Mouse (Mus musculus) testis, adult 2 months (tissue): ENCODE measurements around the gene H2-M5. TPM values are rescaled to one million over a fixed set of nuclear protein-coding genes. Genes with fewer than 3 reads are reported as not detected.
A peak's percentile ranks its signal among the peaks of the same experiment; 100 is the strongest.

ENCODE experiments used
- H3K27ac ChIP-seq: fragments of 200-500 bp; 2 replicates; pipeline ENCODE4 v1.5.1; 2012; ENCODE audit warnings: low read depth, low read length; ENCODE audit not compliant: control insufficient read depth, insufficient read depth
- H3K27me3 ChIP-seq: fragments of 200-500 bp; 2 replicates; pipeline ENCODE4 v1.6.1; 2012; ENCODE audit warnings: mild to moderate bottlenecking, low read length, moderate library complexity; ENCODE audit not compliant: control insufficient read depth, insufficient read depth
- H3K36me3 ChIP-seq: fragments of 200-500 bp; 2 replicates; pipeline ENCODE4 v1.6.1; 2012; ENCODE audit warnings: mild to moderate bottlenecking, low read length; ENCODE audit not compliant: control insufficient read depth, insufficient read depth
- H3K4me1 ChIP-seq: fragments of 200-500 bp; 2 replicates; pipeline ENCODE4 v1.6.1; 2012; ENCODE audit warnings: low read length; ENCODE audit not compliant: control insufficient read depth, insufficient read depth
- H3K4me3 ChIP-seq: fragments of 200-500 bp; 2 replicates; pipeline ENCODE4 v1.5.1; 2012; ENCODE audit warnings: low read depth, mild to moderate bottlenecking, low read length, moderate library complexity, mixed read lengths; ENCODE audit not compliant: control insufficient read depth
- CTCF ChIP-seq: fragments of 200-500 bp; IDR thresholded peaks from 2 replicates; pipeline ENCODE4 v1.5.1; 2012; ENCODE audit warnings: low read depth, mild to moderate bottlenecking, inconsistent platforms, low read length, moderate library complexity; ENCODE audit not compliant: control insufficient read depth, insufficient read depth, insufficient replicate concordance
- POLR2A ChIP-seq: fragments of 200-500 bp; IDR thresholded peaks from 2 replicates; pipeline ENCODE4 v1.6.1; 2012; ENCODE audit warnings: low read depth, mild to moderate bottlenecking, inconsistent platforms, low read length, moderate library complexity; ENCODE audit not compliant: control insufficient read depth
- polyA plus RNA-seq: library from polyadenylated mRNA; depleted of rRNA; stranded (reverse); fragments of >200 nt; gene quantifications from 2 replicates; pipeline ENCODE4 v1.2.3, GENCODE M21; 2012; rRNA removed

The H2-M5 gene
- polyA plus RNA-seq, 1 experiment: 2.8 TPM

DNA sequence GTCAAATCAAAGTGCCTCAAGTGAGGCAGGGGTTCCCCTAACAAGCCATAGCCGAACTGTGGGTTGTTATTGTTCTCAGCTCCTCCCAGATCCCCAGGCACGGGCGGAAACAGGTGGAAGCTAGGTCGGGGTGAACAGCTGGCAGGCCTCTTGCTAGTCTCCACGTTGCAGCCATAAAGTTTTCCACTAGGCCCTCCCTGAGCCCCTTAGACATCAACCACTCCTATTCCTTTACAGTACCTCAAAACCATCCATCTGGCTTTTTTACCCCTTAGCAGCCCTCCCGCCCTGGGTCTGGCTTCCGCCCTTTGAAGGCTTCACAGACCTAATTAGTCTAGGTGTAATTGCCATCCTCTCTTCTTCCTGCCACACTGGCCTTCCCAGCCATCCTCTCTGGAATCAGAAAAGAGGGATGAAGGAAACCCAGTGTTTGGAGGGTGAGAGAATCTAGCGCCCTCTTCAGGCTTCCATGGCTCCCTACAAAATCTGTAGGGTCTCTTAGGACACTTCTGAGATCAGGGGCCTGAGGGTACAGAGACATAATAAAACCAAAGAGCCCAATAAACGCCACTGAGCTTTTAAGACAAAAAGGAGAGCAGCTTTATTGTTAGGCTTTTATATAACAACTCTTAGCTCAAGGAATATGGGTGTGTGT, 45.1 kb downstream of the H2-M5 start:
- no peaks in the 10 kb centered on the region for H3K27me3 ChIP-seq
- TF ChIP-seq CTCF (no peak), POLR2A (no peak)
- H3K36me3 ChIP-seq: no peaks in the 10 kb centered on the region
- no peak overlapping the region for H3K4me3 ChIP-seq
- H3K27ac ChIP-seq: no peak overlapping the region
- H3K4me1 ChIP-seq: peaks cover 19% of the 10 kb centered on the region

DNA sequence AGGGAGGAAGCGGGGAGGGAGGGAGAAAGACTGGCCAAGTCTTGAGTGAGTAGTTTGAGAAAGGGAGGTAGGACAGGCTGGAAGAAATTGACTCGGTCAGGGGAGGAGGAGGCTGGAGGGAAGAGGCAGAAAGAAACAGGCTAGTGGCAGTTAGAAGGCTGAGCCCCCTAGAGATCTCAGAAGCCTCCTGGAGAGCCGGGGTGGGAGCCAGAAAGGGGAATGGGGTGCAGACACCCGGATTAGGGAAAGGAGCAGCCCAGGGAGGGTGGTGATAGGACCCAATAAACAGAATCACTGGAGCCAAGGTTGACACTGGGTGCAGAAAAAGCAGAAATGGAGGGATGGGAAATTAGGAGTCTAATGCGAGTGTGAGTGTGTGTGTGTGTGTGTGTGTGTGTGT, 45.6 kb downstream of the H2-M5 start:
- TF ChIP-seq POLR2A: no peak
- no peak for TF ChIP-seq CTCF
- Histone ChIP-seq H3K4me1 (peaks cover 19% of the 10 kb centered on the region), H3K4me3 (no peak overlapping the region), H3K36me3 (no peaks in the 10 kb centered on the region), H3K27me3 (no peaks in the 10 kb centered on the region), H3K27ac (no peak overlapping the region)

DNA sequence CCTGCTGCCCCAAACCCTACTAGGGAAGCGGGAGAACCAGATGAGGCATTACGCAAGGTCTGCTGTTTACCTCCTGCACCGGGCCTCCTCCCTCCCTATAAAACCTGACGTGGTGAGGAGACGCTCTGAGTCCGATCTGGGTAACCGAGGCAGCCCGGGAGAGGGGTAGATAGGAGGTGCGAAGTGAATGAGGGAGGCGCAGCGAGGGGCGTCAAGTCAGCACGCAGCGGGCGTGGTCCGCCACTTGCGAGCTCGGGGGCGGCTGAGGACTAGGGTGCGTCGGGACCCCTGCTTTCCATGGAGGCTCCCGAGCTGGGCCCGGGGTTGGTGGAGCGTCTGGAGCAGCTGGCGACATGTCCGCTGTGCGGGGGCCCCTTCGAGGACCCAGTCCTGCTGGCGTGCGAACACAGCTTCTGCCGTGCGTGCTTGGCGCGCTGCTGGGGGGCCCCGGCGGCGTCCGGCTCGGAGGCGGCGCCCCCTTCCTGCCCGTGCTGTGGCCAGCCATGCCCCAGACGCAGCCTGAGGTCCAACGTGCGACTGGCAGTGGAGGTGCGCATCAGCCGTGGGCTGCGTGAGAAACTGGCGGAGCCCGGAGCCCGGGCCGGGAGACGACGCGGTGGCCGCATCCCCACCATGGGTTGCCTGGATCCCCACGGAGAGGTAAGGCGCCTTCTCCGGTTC, 46.4 kb downstream of the H2-M5 start, which contains the start of gene Rnf39:
Gene Rnf39, plus strand, starts transcription at position 128 of the 681 bp plus-strand sequence.
- peak within 1 kb of the TSS; percentile 21 for H3K4me3 ChIP-seq
- H3K27ac ChIP-seq: no peak within 1 kb of the TSS
- no peaks in the 10 kb centered on the region for H3K27me3 ChIP-seq
- peaks cover 19% of the 10 kb centered on the region for H3K4me1 ChIP-seq
- H3K36me3 ChIP-seq: no peaks in the 10 kb centered on the region
- TF ChIP-seq POLR2A: no peak
- TF ChIP-seq CTCF: no peak

DNA sequence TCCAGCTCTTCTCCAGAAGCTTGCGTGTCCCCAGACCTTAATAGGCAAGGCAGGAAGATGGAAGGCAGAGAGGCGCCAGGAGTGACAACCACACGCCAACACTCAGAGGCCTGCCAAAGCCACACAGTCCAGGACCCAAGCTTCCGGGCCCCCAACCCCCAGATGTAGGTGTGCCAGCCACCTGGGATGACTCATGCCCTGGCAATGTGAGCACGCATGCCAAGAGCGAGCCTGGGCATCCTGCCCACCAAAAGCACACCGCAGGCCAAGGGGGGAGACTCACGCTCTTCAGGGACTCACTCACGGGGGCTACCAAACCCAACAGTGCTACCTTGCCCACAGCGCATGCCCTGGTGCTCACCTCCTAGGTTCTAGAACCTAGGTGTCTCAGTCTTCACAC, 46.9 kb downstream of the H2-M5 start:
- TF ChIP-seq CTCF: no peak
- TF ChIP-seq POLR2A: no peak
- H3K4me1 ChIP-seq: peaks cover 19% of the 10 kb centered on the region
- no peaks in the 10 kb centered on the region for H3K36me3 ChIP-seq
- peak overlapping the region; percentile 21; the same call in 1 of the 2 replicates for H3K4me3 ChIP-seq
- no peaks in the 10 kb centered on the region for H3K27me3 ChIP-seq
- H3K27ac ChIP-seq: no peak overlapping the region

DNA sequence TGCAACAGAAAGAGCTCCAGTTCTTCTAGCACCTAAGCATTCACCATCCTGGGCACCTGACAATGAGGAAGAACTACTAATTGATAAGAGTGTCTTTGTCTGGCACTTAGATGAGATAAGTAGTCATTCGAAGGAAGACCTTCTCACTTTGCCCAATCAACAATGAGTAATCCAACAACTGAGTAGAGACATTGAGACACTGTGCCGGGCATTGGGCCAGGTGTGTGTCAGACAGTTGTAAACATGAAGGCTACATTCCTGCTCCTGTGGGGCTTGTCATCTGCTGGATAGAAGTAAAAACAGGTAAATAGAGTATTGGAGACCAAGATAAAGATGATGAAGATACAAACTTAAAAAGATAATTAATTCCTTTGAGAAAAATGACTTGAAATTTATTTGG, 51.3 kb downstream of the H2-M5 start:
- TF ChIP-seq POLR2A: no peak
- TF ChIP-seq CTCF: no peak
- Histone ChIP-seq H3K27ac (no peak overlapping the region), H3K27me3 (no peaks in the 10 kb centered on the region), H3K36me3 (no peaks in the 10 kb centered on the region), H3K4me3 (no peak overlapping the region), H3K4me1 (peaks cover 8% of the 10 kb centered on the region)

Other genes with a start within 250 kb of the H2-M5 start
- not detected in 2 replicates for gene H2-M10.5, start 216.6 kb downstream of the H2-M5 start, polyA plus RNA-seq
- gene H2-M10.6, start 177.4 kb downstream of the H2-M5 start, polyA plus RNA-seq: not detected in 2 replicates
- 18.5 and 22.0 TPM in 2 replicates for gene Trim26, start 152.4 kb downstream of the H2-M5 start, polyA plus RNA-seq
- not detected in 2 replicates for gene Trim15, start 122.3 kb downstream of the H2-M5 start, polyA plus RNA-seq
- 0.04 TPM in 1 of 2 replicates, not detected in the other for gene Trim10, start 120.0 kb downstream of the H2-M5 start, polyA plus RNA-seq
- not detected in 2 replicates for gene Trim40, start 99.4 kb downstream of the H2-M5 start, polyA plus RNA-seq
- gene Trim31, start 91.4 kb downstream of the H2-M5 start, polyA plus RNA-seq: not detected in 2 replicates
- gene Rnf39, start 46.6 kb downstream of the H2-M5 start, polyA plus RNA-seq: 0.32 TPM in 2 replicates
- gene Ppp1r11, start 37.8 kb downstream of the H2-M5 start, polyA plus RNA-seq: 891 and 948 TPM in 2 replicates
- gene Znrd1, start 31.0 kb downstream of the H2-M5 start, polyA plus RNA-seq: 51.9 and 53.2 TPM in 2 replicates
- 60.1 and 64.5 TPM in 2 replicates for gene Znrd1as, start 30.9 kb downstream of the H2-M5 start, polyA plus RNA-seq
- gene 2410137M14Rik, start 8.3 kb downstream of the H2-M5 start, polyA plus RNA-seq: 0.56 and 1.0 TPM in 2 replicates
- gene Zfp57, start 11.6 kb upstream of the H2-M5 start, polyA plus RNA-seq: 16.0 and 16.5 TPM in 2 replicates
- 0.05 TPM in 1 of 2 replicates, not detected in the other for gene Mog, start 33.9 kb upstream of the H2-M5 start, polyA plus RNA-seq
- 11.4 and 12.3 TPM in 2 replicates for gene Gabbr1, start 56.4 kb upstream of the H2-M5 start, polyA plus RNA-seq
- gene Olfr90, start 99.0 kb upstream of the H2-M5 start, polyA plus RNA-seq: not detected in 2 replicates
- gene Olfr91, start 108.7 kb upstream of the H2-M5 start, polyA plus RNA-seq: 0.11 and 0.22 TPM in 2 replicates
- gene Olfr92, start 130.6 kb upstream of the H2-M5 start, polyA plus RNA-seq: not detected in 2 replicates
- 0.85 TPM in 1 of 2 replicates, not detected in the other for gene Olfr93, start 172.0 kb upstream of the H2-M5 start, polyA plus RNA-seq
- gene Ubd, start 204.4 kb upstream of the H2-M5 start, polyA plus RNA-seq: not detected in 2 replicates
- gene Olfr94, start 211.5 kb upstream of the H2-M5 start, polyA plus RNA-seq: not detected in 2 replicates
- not detected in 2 replicates for gene Olfr95, start 223.6 kb upstream of the H2-M5 start, polyA plus RNA-seq
- gene Olfr96, start 230.6 kb upstream of the H2-M5 start, polyA plus RNA-seq: not detected in 2 replicates
- gene Olfr97, start 247.8 kb upstream of the H2-M5 start, polyA plus RNA-seq: 0.08 TPM in 1 of 2 replicates, not detected in the other